Mouse (Mus musculus): ENCODE results near the gene Eras. TPM values are rescaled to one million over a fixed set of nuclear protein-coding genes. Genes with fewer than 3 reads are reported as not detected.

The Eras gene
- polyA plus RNA-seq (2015; fragmentation: Nextera tagmentation; extraction: Ambion mirVana), result 0.24 TPM in 1 of 2 replicates, not detected in the other

DNA sequence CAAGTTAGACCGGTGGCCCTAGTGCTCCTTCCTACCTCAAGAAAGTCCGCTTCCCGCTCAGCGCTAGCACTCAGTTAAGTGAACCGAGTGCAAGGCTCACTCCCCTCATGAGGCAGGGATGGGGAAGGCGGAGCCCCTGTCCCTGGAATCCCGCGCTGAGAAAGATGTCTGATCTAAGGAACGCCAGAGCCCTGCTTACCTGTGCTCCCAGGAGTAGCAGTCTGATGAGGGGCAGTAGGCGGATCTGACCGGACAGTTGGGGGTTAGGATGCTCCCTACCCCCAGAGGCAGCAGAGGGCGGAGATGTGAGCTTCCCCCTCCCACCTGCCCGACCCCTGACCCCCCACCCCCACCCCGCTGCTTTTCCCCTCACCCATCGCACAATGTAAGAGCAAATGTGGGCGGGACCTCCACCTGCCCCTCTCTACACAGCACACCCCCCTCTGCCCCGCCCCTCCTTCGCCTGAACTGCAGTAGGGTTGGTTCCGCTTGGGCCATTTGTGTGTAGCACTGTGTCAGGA is at the start of gene Eras:
Gene Eras, minus strand, starts transcription at position 338 of the 521 bp plus-strand sequence.
- peaks cover 31% of the 10 kb centered on the region for H3K27me3 ChIP-seq
- H3K4me2 ChIP-seq (replicated peaks), result no peak within 1 kb of the TSS
- ATAC-seq, result no peak
- H3K4me3 ChIP-seq (replicated peaks), result no peak within 1 kb of the TSS
- no peak within 1 kb of the TSS for H3K27ac ChIP-seq
- peaks cover 44% of the 10 kb centered on the region for H3K36me3 ChIP-seq
- 29% methylated on average over 19 of the region's 19 CpGs for WGBS
- H3K9ac ChIP-seq (replicated peaks), result no peak within 1 kb of the TSS
- no peaks in the 10 kb centered on the region for H3K4me1 ChIP-seq (replicated peaks)
- no peaks in the 10 kb centered on the region; the same call in 1 of the 2 replicates for H3K9me3 ChIP-seq

DNA sequence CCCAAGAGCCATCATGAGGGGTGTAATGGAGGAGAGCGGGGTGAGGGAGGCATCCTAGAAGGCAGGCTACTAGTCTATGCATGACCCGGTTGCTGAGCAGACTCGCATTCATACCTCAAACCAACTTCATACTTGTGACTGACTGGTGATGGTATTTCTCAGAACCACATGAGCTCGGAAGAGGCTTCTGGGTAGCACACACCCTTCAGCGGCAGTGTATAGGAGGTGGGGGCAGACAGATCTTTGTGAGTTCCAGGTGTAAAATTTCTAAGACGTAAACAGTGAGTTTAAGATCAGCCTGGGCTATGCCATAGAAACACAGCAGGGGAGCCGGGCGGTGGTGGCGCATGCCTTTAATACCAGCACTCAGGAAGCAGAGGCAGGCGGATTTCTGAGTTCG is 49.5 kb upstream of the Eras start, which contains the start of gene Gata1:
Gene Gata1, minus strand, starts transcription at position 180 of the 400 bp plus-strand sequence.
- 94% methylated on average over 11 of the region's 11 CpGs for WGBS
- no peak within 1 kb of the TSS for H3K27ac ChIP-seq
- no peaks in the 10 kb centered on the region for H3K27me3 ChIP-seq
- no peak within 1 kb of the TSS for H3K4me3 ChIP-seq (replicated peaks)
- H3K9ac ChIP-seq (replicated peaks), result no peak within 1 kb of the TSS
- no peaks in the 10 kb centered on the region for H3K9me3 ChIP-seq
- no peaks in the 10 kb centered on the region for H3K4me1 ChIP-seq (replicated peaks)
- no peaks in the 10 kb centered on the region for H3K36me3 ChIP-seq
- no peak for ATAC-seq
- H3K4me2 ChIP-seq (replicated peaks), result no peak within 1 kb of the TSS

DNA sequence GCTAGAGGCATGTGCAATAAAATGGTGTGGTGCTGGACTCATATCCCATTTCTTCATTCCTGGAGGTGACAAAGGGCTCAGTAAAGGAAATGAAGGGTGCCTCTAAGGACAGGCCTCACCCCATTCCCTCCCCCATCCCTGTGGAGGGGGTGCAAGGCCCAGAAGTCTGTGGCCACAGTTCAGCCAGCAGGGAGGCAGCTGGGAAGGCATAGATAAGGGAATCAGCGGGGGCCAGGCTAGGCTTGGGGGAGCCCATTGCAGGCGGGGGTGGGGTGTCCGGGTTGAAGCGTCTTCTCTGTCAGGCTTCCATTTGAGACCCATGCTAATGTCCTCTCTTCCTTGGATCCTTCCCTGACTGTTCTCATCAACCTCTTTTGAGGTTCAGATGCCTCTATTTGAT is 42.9 kb upstream of the Eras start:
- 77% methylated on average over 4 of the region's 4 CpGs for WGBS
- no peaks in the 10 kb centered on the region for H3K27me3 ChIP-seq
- H3K4me2 ChIP-seq (replicated peaks), result no peak overlapping the region
- no peaks in the 10 kb centered on the region for H3K36me3 ChIP-seq
- H3K27ac ChIP-seq, result no peak overlapping the region
- H3K9ac ChIP-seq (replicated peaks), result no peak overlapping the region
- no peak overlapping the region for H3K4me3 ChIP-seq (replicated peaks)
- no peaks in the 10 kb centered on the region for H3K4me1 ChIP-seq (replicated peaks)
- no peak for ATAC-seq
- H3K9me3 ChIP-seq, result no peaks in the 10 kb centered on the region

GRCm38 (mm10) chrX:7968899-7969298 is 40.5 kb upstream of the Eras start:
- no peaks in the 10 kb centered on the region for H3K27me3 ChIP-seq
- ATAC-seq, result no peak
- WGBS, result 90% methylated on average over 3 of the region's 3 CpGs
- no peaks in the 10 kb centered on the region for H3K9me3 ChIP-seq
- no peak overlapping the region for H3K4me2 ChIP-seq (replicated peaks)
- no peaks in the 10 kb centered on the region for H3K36me3 ChIP-seq
- H3K27ac ChIP-seq, result no peak overlapping the region
- H3K4me3 ChIP-seq (replicated peaks), result no peak overlapping the region
- no peaks in the 10 kb centered on the region for H3K4me1 ChIP-seq (replicated peaks)
- no peak overlapping the region for H3K9ac ChIP-seq (replicated peaks)

GRCm38 (mm10) chrX:7968226-7968625 is 39.8 kb upstream of the Eras start:
- no peak overlapping the region for H3K9ac ChIP-seq (replicated peaks)
- WGBS, result 85% methylated on average over 8 of the region's 8 CpGs
- no peaks in the 10 kb centered on the region for H3K9me3 ChIP-seq
- H3K4me1 ChIP-seq (replicated peaks), result no peaks in the 10 kb centered on the region
- no peak for ATAC-seq
- H3K27me3 ChIP-seq, result no peaks in the 10 kb centered on the region
- no peaks in the 10 kb centered on the region for H3K36me3 ChIP-seq
- no peak overlapping the region for H3K27ac ChIP-seq
- H3K4me2 ChIP-seq (replicated peaks), result no peak overlapping the region
- no peak overlapping the region for H3K4me3 ChIP-seq (replicated peaks)

GRCm38 (mm10) chrX:7967596-7968201 is 39.3 kb upstream of the Eras start:
- Histone ChIP-seq H3K27me3 (no peaks in the 10 kb centered on the region), H3K36me3 (no peaks in the 10 kb centered on the region), H3K9me3 (no peaks in the 10 kb centered on the region), H3K4me1 (replicated peaks) (no peaks in the 10 kb centered on the region), H3K4me3 (replicated peaks) (no peak overlapping the region), H3K9ac (replicated peaks) (no peak overlapping the region), H3K27ac (no peak overlapping the region), H3K4me2 (replicated peaks) (no peak overlapping the region)
- WGBS, result 70% methylated on average over 4 of the region's 9 CpGs
- no peak for ATAC-seq

GRCm38 (mm10) chrX:7966161-7966560 is 37.8 kb upstream of the Eras start:
- Histone ChIP-seq H3K27me3 (no peaks in the 10 kb centered on the region), H3K4me2 (replicated peaks) (no peak overlapping the region), H3K4me3 (replicated peaks) (no peak overlapping the region), H3K36me3 (no peaks in the 10 kb centered on the region), H3K9ac (replicated peaks) (no peak overlapping the region), H3K4me1 (replicated peaks) (no peaks in the 10 kb centered on the region), H3K9me3 (no peaks in the 10 kb centered on the region), H3K27ac (no peak overlapping the region)
- WGBS, result 80% methylated on average over 4 of the region's 4 CpGs
- ATAC-seq, result no peak

GRCm38 (mm10) chrX:7963829-7964626 is 35.6 kb upstream of the Eras start:
- no peaks in the 10 kb centered on the region for H3K9me3 ChIP-seq
- 75% methylated on average over 7 of the region's 7 CpGs for WGBS
- no peak overlapping the region for H3K4me3 ChIP-seq (replicated peaks)
- no peaks in the 10 kb centered on the region for H3K36me3 ChIP-seq
- H3K27ac ChIP-seq, result no peak overlapping the region
- no peak overlapping the region for H3K4me2 ChIP-seq (replicated peaks)
- ATAC-seq, result no peak
- H3K9ac ChIP-seq (replicated peaks), result no peak overlapping the region
- H3K4me1 ChIP-seq (replicated peaks), result no peaks in the 10 kb centered on the region
- no peaks in the 10 kb centered on the region for H3K27me3 ChIP-seq

GRCm38 (mm10) chrX:7958868-7959267 is 30.5 kb upstream of the Eras start:
- no peak for ATAC-seq
- 95% methylated on average over 9 of the region's 9 CpGs for WGBS
- Histone ChIP-seq H3K27me3 (no peaks in the 10 kb centered on the region), H3K27ac (no peak overlapping the region), H3K4me1 (replicated peaks) (no peaks in the 10 kb centered on the region), H3K36me3 (no peaks in the 10 kb centered on the region), H3K4me3 (replicated peaks) (no peak overlapping the region), H3K4me2 (replicated peaks) (no peak overlapping the region), H3K9ac (replicated peaks) (no peak overlapping the region), H3K9me3 (no peaks in the 10 kb centered on the region)

DNA sequence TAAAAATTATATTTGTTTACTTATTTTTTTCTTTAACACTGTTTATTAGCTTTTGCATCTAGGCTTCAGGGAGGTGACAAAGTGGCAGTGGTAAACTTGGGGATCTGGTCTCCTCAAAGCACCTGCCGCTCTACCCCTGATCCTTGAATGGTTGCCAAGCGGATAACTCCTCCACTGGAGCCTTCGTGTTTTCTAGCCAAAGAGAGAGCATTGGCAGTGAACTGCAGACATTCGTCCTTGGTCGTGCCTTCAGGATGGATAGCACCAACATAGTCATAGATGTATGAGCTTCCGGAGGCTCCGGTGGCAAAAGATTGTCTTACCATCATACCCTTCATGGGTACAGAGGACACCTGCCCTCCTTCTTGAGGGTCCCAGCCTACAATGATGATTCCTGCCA is 21.7 kb upstream of the Eras start:
- no peak overlapping the region for H3K27ac ChIP-seq
- H3K4me3 ChIP-seq (replicated peaks), result no peak overlapping the region
- H3K9ac ChIP-seq (replicated peaks), result no peak overlapping the region
- no peaks in the 10 kb centered on the region for H3K9me3 ChIP-seq
- H3K27me3 ChIP-seq, result no peaks in the 10 kb centered on the region
- no peak for ATAC-seq
- no peak overlapping the region for H3K4me2 ChIP-seq (replicated peaks)
- WGBS, result 89% methylated on average over 7 of the region's 7 CpGs
- H3K36me3 ChIP-seq, result no peaks in the 10 kb centered on the region
- 0 out of 2 replicates have a peak, but pooled peaks cover 7% of the 10 kb centered on the region for H3K4me1 ChIP-seq (replicated peaks)

DNA sequence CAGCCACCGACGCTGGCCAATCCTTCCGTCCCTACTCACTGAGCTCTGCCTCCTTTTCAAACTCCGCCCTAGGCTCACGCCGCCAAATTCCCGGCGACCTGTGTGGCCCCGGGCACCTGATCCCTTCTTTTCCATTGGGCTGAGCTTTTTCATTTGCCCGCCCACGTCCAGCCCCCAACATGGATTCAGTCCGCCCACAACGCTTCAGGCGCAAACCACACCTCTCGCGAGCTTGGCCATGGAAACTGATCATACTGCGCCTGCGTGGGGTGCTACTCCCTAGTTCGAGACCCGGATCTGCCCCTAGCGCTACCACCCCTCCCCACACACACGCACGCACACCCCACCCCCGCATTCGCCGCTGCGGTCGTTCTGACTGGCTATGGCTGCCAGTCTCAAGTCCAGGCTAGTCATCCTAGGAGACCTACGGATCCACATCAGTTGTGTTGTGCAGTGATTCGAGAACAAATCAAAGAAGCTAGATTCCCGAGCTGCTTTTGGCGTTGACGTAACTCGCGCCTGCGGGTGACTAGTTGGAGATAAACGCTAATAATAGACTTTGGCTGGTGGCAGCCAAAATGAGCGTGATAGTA is 19.6 kb upstream of the Eras start:
- H3K9ac ChIP-seq (replicated peaks), result peak overlapping the region; percentile 44
- no peak; the same call in 1 of the 2 replicates for ATAC-seq
- H3K4me2 ChIP-seq (replicated peaks), result peak overlapping the region; percentile 62
- peak overlapping the region; percentile 60; the same call in 1 of the 2 replicates for H3K27ac ChIP-seq
- peaks cover 5% of the 10 kb centered on the region; the same call in 1 of the 2 replicates for H3K36me3 ChIP-seq
- H3K4me1 ChIP-seq (replicated peaks), result 0 out of 2 replicates have a peak, but pooled peaks cover 7% of the 10 kb centered on the region
- H3K9me3 ChIP-seq, result no peaks in the 10 kb centered on the region
- H3K27me3 ChIP-seq, result no peaks in the 10 kb centered on the region
- 20% methylated on average over 38 of the region's 38 CpGs for WGBS
- peak overlapping the region; percentile 49 for H3K4me3 ChIP-seq (replicated peaks)

Measured in midbrain, embryonic 13.5 days (tissue).